Mouse (Mus musculus) stomach, embryonic 15.5 days (tissue): ENCODE results near the gene Hoxa13. TPM values are rescaled to one million over a fixed set of nuclear protein-coding genes. Genes with fewer than 3 reads are reported as not detected.

Experiments used
- ATAC-seq: fragments of 200-750 bp; cut with Nextera tagmentation; 2 replicates; pipeline ENCODE4 v1.8.0; 2017; ENCODE audit warnings: low read depth, moderate number of reproducible peaks, moderate TSS enrichment; ENCODE audit not compliant: insufficient read depth, low FRiP score
- H3K27ac ChIP-seq: fragments of 300-500 bp; sonication (generic); 2 replicates; pipeline ENCODE4 v1.5.1; 2015; ENCODE audit warnings: mild to moderate bottlenecking, inconsistent platforms
- H3K27me3 ChIP-seq: fragments of 300-500 bp; sonication (generic); replicated peaks from 2 replicates; pipeline ENCODE4 v1.6.1; 2015; ENCODE audit warnings: inconsistent platforms
- H3K36me3 ChIP-seq: fragments of 300-500 bp; sonication (generic); 2 replicates; pipeline ENCODE4 v1.6.1; 2015; ENCODE audit warnings: inconsistent platforms
- H3K4me1 ChIP-seq: fragments of 300-500 bp; sonication (generic); 2 replicates; pipeline ENCODE4 v1.6.1; 2015; ENCODE audit warnings: inconsistent platforms
- H3K4me2 ChIP-seq: fragments of 300-500 bp; sonication (generic); 2 replicates; pipeline ENCODE4 v1.6.1; 2015; ENCODE audit warnings: mild to moderate bottlenecking, inconsistent platforms
- H3K4me3 ChIP-seq: fragments of 300-500 bp; sonication (generic); replicated peaks from 2 replicates; pipeline ENCODE4 v1.5.1; 2015; ENCODE audit warnings: inconsistent platforms
- H3K9ac ChIP-seq: fragments of 300-500 bp; sonication (generic); 2 replicates; pipeline ENCODE4 v1.6.1; 2015; ENCODE audit warnings: inconsistent platforms
- H3K9me3 ChIP-seq: fragments of 300-500 bp; sonication (generic); 2 replicates; pipeline ENCODE4 v1.6.1; 2016; ENCODE audit warnings: inconsistent platforms
- WGBS: fragments of 180-500 bp; shearing (Covaris S2); methylation state at CpG from one replicate; pipeline ENCODE4 v1.1.7; 2015; 5-methylcytosine and 5-hydroxymethylcytosine counted together
- polyA plus RNA-seq: library from polyadenylated mRNA; unstranded; fragments of >200 nt; fragmentation: Nextera tagmentation; extraction: Ambion mirVana; gene quantifications from 2 replicates; pipeline ENCODE4 v1.2.1, GENCODE M21; 2015

Hoxa13 gene
- polyA plus RNA-seq, 1 experiment from 2014 or later, result not detected

DNA sequence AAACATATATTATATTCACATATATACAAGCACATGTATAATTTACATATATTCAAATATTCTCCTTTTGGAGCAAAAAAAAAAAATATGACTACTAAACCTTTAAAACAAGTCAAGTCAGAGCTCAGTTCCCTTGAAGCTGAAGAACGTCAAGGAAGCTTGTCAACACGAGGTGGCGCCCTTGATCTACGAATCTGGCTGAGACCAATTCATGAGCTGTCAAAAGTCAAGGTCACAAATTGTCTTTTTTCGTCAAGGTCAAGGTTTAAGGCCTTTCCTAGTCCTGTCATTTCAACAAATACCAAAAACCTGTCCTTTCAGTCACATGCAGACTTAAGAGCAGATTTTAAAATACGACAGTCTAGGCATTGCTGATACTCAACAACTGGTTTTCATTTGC lies 3.7 kb downstream of the Hoxa13 start:
- Histone ChIP-seq H3K27ac (no peak overlapping the region), H3K4me2 (no peak overlapping the region), H3K27me3 (peaks cover 78% of the 10 kb centered on the region), H3K4me3 (no peak overlapping the region), H3K9ac (no peak overlapping the region), H3K9me3 (no peaks in the 10 kb centered on the region), H3K36me3 (no peaks in the 10 kb centered on the region), H3K4me1 (peaks cover 17% of the 10 kb centered on the region)
- no peak for ATAC-seq
- WGBS, result 0% methylated on average over 6 of the region's 6 CpGs

- ATAC-seq, result no peak
- WGBS, result 1% methylated on average over 59 of the region's 59 CpGs
- peaks cover 82% of the 10 kb centered on the region for H3K27me3 ChIP-seq
- H3K36me3 ChIP-seq, result no peaks in the 10 kb centered on the region
- H3K9me3 ChIP-seq, result no peaks in the 10 kb centered on the region
- no peak overlapping the region for H3K9ac ChIP-seq
- no peak overlapping the region for H3K4me3 ChIP-seq
- H3K4me1 ChIP-seq, result peaks cover 4% of the 10 kb centered on the region; the same call in 1 of the 2 replicates
- H3K4me2 ChIP-seq, result peak overlapping the region; percentile 11; the same call in 1 of the 2 replicates
- H3K27ac ChIP-seq, result no peak overlapping the region
Observed at GRCm38 (mm10) chr6:52253511-52254500, 6.9 kb downstream of the Hoxa13 start.

GRCm38 (mm10) chr6:52252775-52253376 lies 7.8 kb downstream of the Hoxa13 start:
- H3K4me1 ChIP-seq, result peaks cover 4% of the 10 kb centered on the region; the same call in 1 of the 2 replicates
- H3K9ac ChIP-seq, result no peak overlapping the region
- H3K36me3 ChIP-seq, result no peaks in the 10 kb centered on the region
- WGBS, result 1% methylated on average over 35 of the region's 35 CpGs
- peaks cover 82% of the 10 kb centered on the region for H3K27me3 ChIP-seq
- H3K4me2 ChIP-seq, result no peak overlapping the region
- H3K27ac ChIP-seq, result no peak overlapping the region
- no peak for ATAC-seq
- no peak overlapping the region for H3K4me3 ChIP-seq
- no peaks in the 10 kb centered on the region for H3K9me3 ChIP-seq

- 5% methylated on average over 24 of the region's 24 CpGs for whole genome bisulfite sequencing
- ATAC-seq, result no peak
- no peak overlapping the region for H3K4me2 ChIP-seq
- no peak overlapping the region for H3K27ac ChIP-seq
- no peaks in the 10 kb centered on the region for H3K9me3 ChIP-seq
- no peaks in the 10 kb centered on the region for H3K36me3 ChIP-seq
- H3K4me3 ChIP-seq, result no peak overlapping the region
- peaks cover 86% of the 10 kb centered on the region for H3K27me3 ChIP-seq
- H3K9ac ChIP-seq, result no peak overlapping the region
- H3K4me1 ChIP-seq, result peaks cover 4% of the 10 kb centered on the region; the same call in 1 of the 2 replicates
Observed at GRCm38 (mm10) chr6:52252016-52252774, 8.5 kb downstream of the Hoxa13 start.

DNA sequence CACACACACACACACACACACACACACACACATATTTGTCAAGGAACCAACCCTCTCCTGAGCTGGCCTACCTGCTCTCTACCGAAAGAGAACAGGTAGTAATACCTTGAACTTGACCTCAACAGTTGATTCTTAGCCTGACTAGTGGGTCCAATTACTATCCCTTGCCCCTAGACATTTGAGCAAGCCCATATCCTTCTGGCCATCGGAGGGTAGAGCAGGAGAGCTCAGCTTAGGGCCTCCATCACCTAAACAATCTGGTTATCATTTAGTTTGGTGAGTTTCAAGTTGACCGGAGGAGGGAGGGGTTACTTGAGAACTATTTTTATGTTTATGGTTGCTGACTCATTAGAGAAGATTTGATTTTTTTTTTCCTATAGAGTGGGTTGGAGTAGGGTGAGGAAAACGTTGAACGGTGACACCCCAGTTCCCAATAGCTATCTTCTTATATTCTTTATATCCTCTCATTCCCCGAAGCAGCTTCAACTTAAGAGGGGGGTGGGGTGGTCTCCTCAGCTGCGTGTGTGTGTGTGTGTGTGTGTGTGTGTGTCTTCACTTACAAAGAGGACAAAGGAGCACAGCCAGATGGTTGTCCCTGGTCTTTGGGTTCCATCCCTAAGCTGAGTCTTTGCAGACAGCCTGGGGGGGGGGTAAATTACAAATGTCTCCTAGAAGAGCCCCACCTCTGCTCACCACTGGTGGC lies 9.4 kb downstream of the Hoxa13 start:
- Histone ChIP-seq H3K4me1 (peaks cover 6% of the 10 kb centered on the region; the same call in 1 of the 2 replicates), H3K4me2 (no peak overlapping the region), H3K9me3 (no peaks in the 10 kb centered on the region), H3K27me3 (peaks cover 89% of the 10 kb centered on the region), H3K9ac (no peak overlapping the region), H3K36me3 (no peaks in the 10 kb centered on the region), H3K4me3 (no peak overlapping the region), H3K27ac (no peak overlapping the region)
- WGBS, result 11% methylated on average over 7 of the region's 7 CpGs
- ATAC-seq, result no peak

GRCm38 (mm10) chr6:52249826-52250225 lies 10.9 kb downstream of the Hoxa13 start:
- H3K9ac ChIP-seq, result no peak overlapping the region
- peaks cover 93% of the 10 kb centered on the region for H3K27me3 ChIP-seq

GRCm38 (mm10) chr6:52249415-52249738 lies 11.3 kb downstream of the Hoxa13 start:
- H3K27me3 ChIP-seq, result peaks cover 96% of the 10 kb centered on the region
- H3K4me1 ChIP-seq, result peaks cover 16% of the 10 kb centered on the region
- no peak overlapping the region for H3K4me3 ChIP-seq
- no peak for ATAC-seq
- H3K9me3 ChIP-seq, result no peaks in the 10 kb centered on the region
- H3K4me2 ChIP-seq, result no peak overlapping the region
- 1% methylated on average over 16 of the region's 16 CpGs for WGBS
- no peak overlapping the region for H3K9ac ChIP-seq
- H3K36me3 ChIP-seq, result no peaks in the 10 kb centered on the region
- no peak overlapping the region for H3K27ac ChIP-seq

More at GRCm38 (mm10) chr6:52249826-52250225, 10.9 kb downstream of the Hoxa13 start:
- no peak for ATAC-seq
- no peak overlapping the region for H3K27ac ChIP-seq
- H3K4me3 ChIP-seq, result no peak overlapping the region
- H3K4me1 ChIP-seq, result peaks cover 16% of the 10 kb centered on the region
- H3K4me2 ChIP-seq, result no peak overlapping the region
- no peaks in the 10 kb centered on the region for H3K9me3 ChIP-seq
- WGBS, result 6% methylated on average over 4 of the region's 4 CpGs
- H3K36me3 ChIP-seq, result no peaks in the 10 kb centered on the region

- no peak overlapping the region for H3K9ac ChIP-seq
- H3K27me3 ChIP-seq, result peaks cover 96% of the 10 kb centered on the region
- no peaks in the 10 kb centered on the region for H3K9me3 ChIP-seq
- peaks cover 16% of the 10 kb centered on the region for H3K4me1 ChIP-seq
- no peak overlapping the region for H3K27ac ChIP-seq
- H3K4me3 ChIP-seq, result no peak overlapping the region
- no peak overlapping the region for H3K4me2 ChIP-seq
- 3% methylated on average over 27 of the region's 27 CpGs for WGBS
- no peak for ATAC-seq
- H3K36me3 ChIP-seq, result no peaks in the 10 kb centered on the region
Observed at GRCm38 (mm10) chr6:52248638-52249414, 11.9 kb downstream of the Hoxa13 start.

DNA sequence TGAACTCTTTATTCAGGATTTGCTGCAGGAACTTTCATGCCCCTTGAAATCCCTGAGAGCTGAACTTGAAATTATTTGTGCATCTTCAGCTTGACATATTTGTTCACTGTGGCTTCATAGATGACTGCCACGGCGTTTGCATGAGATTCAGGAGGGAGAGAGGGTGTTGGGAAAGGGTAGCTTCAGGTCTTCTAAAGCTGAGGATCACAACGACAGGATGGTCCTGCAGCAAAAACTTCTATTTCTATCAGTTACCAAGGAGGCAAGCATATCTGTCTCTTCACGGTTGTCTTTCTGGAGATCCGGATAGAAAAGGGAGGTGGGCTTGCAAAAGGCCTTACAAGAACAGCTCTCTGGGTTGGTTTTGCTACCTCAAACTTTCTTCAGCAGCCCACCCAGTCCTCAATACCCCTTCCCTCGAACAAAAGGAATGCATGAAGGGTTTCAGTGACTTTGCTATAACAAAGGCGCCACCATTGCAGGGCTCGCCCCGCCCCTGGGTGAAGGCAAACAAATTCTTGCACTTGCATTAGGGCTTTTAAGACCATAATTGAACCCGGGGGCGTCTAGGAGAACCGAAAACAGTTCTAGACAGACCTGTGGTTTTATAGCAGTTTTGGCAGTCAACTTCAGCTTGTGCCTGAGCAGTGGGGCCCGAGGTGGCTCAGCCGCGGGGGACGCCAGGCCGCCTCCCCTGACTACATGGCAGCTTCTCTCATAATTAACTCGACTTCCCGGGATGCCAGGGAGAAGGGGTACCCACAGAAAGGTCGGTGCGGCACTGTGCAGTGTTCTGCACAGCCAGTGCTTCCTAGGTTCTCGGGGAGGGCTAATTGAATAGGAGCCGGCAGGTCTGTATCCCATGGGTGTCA lies 12.7 kb downstream of the Hoxa13 start:
- 1% methylated on average over 23 of the region's 23 CpGs for WGBS
- Histone ChIP-seq H3K9ac (no peak overlapping the region), H3K4me2 (no peak overlapping the region), H3K4me3 (no peak overlapping the region), H3K9me3 (no peaks in the 10 kb centered on the region), H3K4me1 (peaks cover 12% of the 10 kb centered on the region), H3K36me3 (no peaks in the 10 kb centered on the region), H3K27ac (no peak overlapping the region), H3K27me3 (peaks cover 97% of the 10 kb centered on the region)
- no peak for ATAC-seq

- no peaks in the 10 kb centered on the region for H3K9me3 ChIP-seq
- H3K9ac ChIP-seq, result no peak overlapping the region
- H3K27me3 ChIP-seq, result peaks cover 97% of the 10 kb centered on the region
- no peak for ATAC-seq
- no peak overlapping the region for H3K4me2 ChIP-seq
- peaks cover 12% of the 10 kb centered on the region for H3K4me1 ChIP-seq
- WGBS, result 9% methylated on average over 3 of the region's 3 CpGs
- H3K4me3 ChIP-seq, result no peak overlapping the region
- H3K36me3 ChIP-seq, result no peaks in the 10 kb centered on the region
- H3K27ac ChIP-seq, result no peak overlapping the region
Observed at GRCm38 (mm10) chr6:52246916-52247315, 13.8 kb downstream of the Hoxa13 start.
